In the genomic region with DNA sequence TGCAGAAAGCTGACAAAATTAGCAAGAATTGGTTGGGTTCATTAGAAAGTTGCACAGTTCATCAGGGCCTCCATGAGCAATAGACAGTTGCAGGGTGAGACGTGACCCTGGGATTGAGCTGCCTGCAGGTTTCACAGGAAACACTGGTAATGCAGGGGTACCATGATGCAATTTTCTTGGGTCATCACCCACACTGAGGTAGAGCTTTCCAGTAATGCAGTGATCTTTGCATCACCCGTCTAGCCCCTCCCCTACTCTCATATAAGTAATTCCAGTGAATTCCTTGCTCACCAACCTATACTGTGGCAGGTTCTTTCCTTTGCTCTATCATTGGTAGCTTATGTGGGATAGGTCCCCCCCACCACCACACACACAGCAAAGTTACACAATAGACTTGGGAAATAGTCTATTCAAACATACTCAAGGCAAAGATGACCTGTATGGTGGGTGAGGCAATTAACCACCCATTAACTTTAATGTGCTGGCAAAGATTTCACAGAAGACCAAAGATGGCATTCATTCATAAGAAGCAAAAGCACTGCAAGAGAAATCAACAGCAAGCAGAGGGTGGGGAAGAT, we compare ENCODE assay signal across 18 mouse cellular contexts. TPM values are rescaled to one million over a fixed set of nuclear protein-coding genes. Genes with fewer than 3 reads are reported as not detected.
"Had no signal": no experiment of that assay in that cellular context is flagged by ENCODE, and none has a peak within 500 bp of the region (broad histone marks: within the 10 kb centered on the region; RNA-seq: fewer than 3 reads in every experiment).

No protein-coding gene starts in this region.

- H3K4me3 ChIP-seq: layer of hippocampus, adult 2 months; midbrain, embryonic 12.5 days; midbrain, embryonic 15.5 days; neural tube, embryonic 12.5 days; neural tube, embryonic 15.5 days; stomach, embryonic 15.5 days had no signal

- ATAC-seq: intestine, postnatal 0 days; midbrain, embryonic 15.5 days had no signal

- H3K9ac ChIP-seq: liver, embryonic 14.5 days; midbrain, embryonic 12.5 days; midbrain, embryonic 15.5 days; neural tube, embryonic 12.5 days; neural tube, embryonic 15.5 days; stomach, embryonic 15.5 days had no signal

- H3K4me2 ChIP-seq: liver, embryonic 11.5 days; midbrain, embryonic 12.5 days; midbrain, embryonic 15.5 days; neural tube, embryonic 12.5 days; neural tube, embryonic 15.5 days; stomach, embryonic 15.5 days had no signal

- H3K9me3 ChIP-seq: midbrain, embryonic 12.5 days; midbrain, embryonic 15.5 days; neural tube, embryonic 12.5 days; neural tube, embryonic 15.5 days; stomach, embryonic 15.5 days had no signal

- H3K27me3 ChIP-seq: midbrain, embryonic 12.5 days; midbrain, embryonic 15.5 days; neural tube, embryonic 12.5 days; neural tube, embryonic 15.5 days; stomach, embryonic 15.5 days had no signal

- H3K4me1 ChIP-seq: midbrain, embryonic 12.5 days; midbrain, embryonic 15.5 days; neural tube, embryonic 12.5 days; neural tube, embryonic 15.5 days; stomach, embryonic 15.5 days had no signal

- H3K36me3 ChIP-seq: midbrain, embryonic 12.5 days; midbrain, embryonic 15.5 days; neural tube, embryonic 12.5 days; neural tube, embryonic 15.5 days; stomach, embryonic 15.5 days had no signal

- DNase-seq: kidney, adult 2 months; kidney, postnatal 25 days; layer of hippocampus, adult 9-11 months; lung, adult 2 months; lung, postnatal 36 days; right cerebral cortex, postnatal 25 days; spleen, adult 18-20 months; thymus, postnatal 25 days had no signal

- H3K27ac ChIP-seq: kidney, postnatal 0 days; layer of hippocampus, adult 2 months; liver, embryonic 14.5 days; midbrain, embryonic 12.5 days; midbrain, embryonic 15.5 days; neural tube, embryonic 12.5 days; neural tube, embryonic 15.5 days; stomach, embryonic 15.5 days had no signal

RNA-seq across cellular contexts. Expression of gene Rbp2, which starts 5.7 kb away (rescaled TPM):
- polyA plus RNA-seq: kidney, adult 2 months had no signal
